Mouse (Mus musculus) thymus, postnatal 0 days (tissue): ENCODE measurements around the gene Ddx39. TPM values are rescaled to one million over a fixed set of nuclear protein-coding genes. Genes with fewer than 3 reads are reported as not detected.
A peak's percentile ranks its signal among the peaks of the same experiment; 100 is the strongest.

Experiments used
- DNase-seq: peaks from one replicate; pipeline ENCODE4 v3.0.0-alpha.2; 2015; ENCODE audit warnings: low spot score
- polyA plus RNA-seq: library from polyadenylated mRNA; unstranded; fragments of >200 nt; fragmentation: Nextera tagmentation; extraction: Ambion mirVana; gene quantifications from 2 replicates; pipeline ENCODE4 v1.2.1, GENCODE M21; 2015

Ddx39 gene
- polyA plus RNA-seq, 1 experiment from 2014 or later: 325 TPM

DNA sequence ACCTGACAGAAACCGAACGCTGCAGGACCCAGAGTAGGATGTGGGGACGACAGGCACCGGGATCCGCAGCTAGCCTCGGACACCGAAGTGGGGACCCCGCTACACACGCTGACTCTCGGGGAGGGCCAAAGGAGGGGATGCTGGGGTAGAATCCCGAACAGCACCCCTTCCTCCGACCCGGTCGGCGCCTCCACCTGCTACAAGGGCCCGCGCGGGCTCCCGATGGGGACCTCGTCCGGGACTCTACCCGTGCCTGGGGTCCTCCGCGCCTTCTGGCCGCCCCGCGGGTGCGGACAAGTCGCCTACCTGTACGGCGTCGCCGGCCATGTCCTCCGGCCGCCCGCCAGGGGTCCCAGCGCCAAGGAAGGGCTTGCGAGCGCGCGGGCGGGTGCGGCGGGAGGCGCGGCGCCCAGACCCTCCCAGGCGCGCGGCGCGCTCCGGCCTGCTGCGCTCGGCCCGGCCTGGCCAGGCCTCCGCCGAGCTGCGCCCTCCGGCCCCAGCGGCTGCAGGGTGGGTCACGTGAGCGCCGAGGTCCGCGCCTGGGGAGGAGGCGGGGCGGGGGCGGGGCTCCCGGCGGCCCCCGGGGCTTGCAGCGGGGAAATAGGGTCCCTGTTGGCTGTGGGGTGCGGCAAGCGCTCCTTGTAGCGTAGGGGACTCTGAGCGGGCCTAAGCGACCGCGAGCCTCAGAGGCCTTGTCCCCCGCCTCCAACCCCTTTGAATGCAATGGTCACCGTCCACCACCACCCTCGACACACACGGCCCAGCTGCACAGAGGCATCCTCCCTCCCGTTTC is 16.1 kb upstream of the Ddx39 start, which contains the start of gene Pkn1:
Gene Pkn1 (minus strand): TSS at position 519 of the 793 bp plus-strand sequence.
- peak; percentile 74 for DNase-seq

DNA sequence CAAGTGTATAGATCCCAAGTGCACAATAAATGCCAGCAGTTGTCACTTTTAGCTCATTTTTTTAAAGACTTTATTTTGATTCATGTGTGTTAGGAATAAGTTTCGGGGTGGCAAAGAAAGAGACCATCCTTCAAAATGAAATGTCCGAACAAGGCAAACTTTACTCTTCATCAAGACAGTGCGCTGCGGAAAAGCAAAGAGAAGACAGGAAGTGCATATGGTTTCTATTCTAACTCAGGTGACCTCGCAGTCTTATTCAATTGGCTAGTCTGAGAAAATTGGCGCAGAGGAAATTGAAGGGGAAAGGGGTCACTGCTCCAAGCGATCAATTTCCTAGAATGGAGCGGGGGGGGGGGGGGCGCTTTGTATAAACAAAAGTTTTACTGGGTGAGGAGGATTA is 15.4 kb upstream of the Ddx39 start:
- peak; percentile 59 for DNase-seq

DNA sequence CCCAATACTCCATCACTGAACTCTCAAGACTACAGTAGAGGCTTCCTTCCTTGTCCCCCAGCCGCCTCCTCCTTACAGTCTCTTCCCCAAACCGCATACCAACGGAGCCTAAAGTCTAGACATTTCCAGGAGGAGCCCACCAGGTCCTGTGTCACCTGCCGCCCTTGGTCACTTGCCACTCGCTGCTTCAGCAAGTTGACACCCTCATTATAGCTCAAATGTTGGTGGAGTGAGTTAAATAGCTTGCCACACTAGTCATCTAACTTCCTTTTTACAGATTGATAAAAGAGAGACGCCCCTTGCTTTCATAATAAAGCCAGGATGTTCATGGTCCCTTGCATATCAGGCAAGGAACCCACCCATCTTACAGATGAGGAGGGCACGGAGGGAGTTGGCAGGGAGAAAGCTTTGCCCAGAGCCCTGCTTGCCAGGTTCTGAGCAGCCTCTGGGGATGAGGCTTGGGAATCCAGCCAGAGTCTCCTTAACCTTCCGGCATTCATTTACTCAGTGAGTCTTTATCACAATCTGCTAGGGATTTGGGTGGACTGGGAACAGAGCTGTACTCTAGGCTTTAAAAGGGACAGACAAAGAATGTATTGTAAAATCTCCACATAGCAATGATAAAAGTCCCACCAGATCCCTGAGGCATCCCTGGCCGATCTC is 14.4 kb upstream of the Ddx39 start:
- no peak for DNase-seq

DNA sequence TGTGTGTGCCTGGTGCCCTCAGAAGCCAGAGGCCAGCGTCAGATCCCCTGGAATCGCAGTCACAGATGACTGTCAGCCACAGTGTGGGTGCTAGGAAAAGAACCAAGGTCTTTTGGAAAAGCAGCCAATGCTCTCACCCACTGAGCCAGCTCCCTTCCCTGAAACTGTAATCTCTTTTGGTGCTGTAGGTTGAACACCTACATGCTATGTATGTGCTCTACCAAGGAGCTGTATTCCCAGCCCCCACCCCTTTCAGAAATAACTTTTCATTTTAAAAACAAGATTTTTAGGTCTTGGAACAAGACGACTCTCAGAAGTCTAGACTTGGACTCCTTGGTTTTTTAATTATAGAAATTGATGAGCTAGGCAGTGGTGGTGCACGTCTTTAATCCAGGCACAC is 11.6 kb upstream of the Ddx39 start:
- DNase-seq: no peak

DNA sequence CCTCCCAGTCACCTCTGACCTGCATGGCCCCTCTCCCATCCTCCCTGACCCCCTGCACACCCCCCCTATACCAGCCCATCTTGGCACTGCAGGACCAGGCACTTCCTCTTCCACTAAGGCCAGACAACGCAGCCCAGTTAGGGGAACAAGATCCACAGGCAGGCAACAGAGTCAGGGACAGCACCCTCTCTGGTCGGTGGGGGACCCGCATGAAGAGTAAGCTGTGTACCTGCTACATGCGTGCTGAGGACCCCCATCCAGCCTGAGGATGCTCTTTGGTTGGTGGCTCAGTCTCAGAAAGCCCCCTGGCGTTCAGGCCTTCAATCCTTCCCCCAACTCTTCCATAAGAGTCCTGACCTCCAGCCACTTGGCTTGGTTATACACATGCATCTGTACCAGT is 8.6 kb upstream of the Ddx39 start:
- DNase-seq: no peak

DNA sequence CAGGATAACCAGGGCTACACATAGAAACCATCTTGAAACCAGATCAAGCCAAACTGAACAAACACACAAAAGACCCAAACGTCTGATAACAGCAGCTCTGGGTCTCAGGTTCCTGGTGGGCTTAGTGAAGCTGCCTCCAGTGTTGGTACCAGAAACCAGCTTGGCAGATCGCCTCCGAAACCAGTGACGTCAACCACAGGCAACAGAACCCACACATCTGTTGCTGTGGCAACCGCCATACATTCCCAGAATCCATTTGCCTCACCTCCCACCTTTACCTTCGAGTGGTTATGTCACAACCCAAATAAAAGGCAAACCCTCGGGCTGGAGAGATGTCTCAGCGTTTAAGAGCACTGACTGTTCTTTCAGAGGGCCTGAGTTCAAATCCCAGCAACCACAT is 7.4 kb upstream of the Ddx39 start:
- DNase-seq: no peak

DNA sequence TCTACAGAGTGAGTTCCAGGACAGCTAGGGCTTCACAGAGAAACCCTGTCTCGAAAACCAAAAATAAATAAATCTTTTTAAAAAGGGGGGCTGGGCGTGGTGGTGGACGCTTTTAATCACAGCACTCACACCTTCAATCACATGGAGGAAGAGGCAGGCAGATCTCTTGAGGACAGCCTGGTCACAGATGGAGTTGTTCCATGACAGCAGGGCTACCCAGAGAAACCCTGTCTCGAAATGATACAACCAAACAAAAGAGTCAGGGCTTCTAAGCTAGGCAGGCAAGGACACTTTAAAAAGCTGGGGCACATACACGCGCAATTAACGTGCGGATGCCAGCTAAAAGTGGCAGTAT is 324 bp upstream of the Ddx39 start:
- no peak for DNase-seq

DNA sequence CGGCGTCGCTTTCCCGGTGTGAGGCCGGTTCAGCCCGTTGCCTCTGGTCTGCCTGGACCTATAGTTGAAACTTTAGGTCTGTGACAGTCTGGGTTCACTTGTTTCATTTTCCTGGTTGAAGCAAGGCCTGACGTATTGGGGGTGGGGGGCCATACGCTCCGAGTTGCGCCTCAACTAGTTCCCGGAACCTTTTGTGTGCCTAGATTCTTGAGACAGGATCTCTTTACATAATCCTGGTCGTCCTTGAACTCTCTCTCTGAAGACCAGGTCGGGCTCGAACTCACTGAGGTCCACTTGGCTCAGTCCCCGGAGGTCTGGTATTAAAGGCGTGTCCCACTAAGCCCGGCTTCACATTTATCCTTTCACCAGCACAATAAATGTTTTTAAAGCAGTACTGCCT is 794 bp downstream of the Ddx39 start:
- no peak for DNase-seq

DNA sequence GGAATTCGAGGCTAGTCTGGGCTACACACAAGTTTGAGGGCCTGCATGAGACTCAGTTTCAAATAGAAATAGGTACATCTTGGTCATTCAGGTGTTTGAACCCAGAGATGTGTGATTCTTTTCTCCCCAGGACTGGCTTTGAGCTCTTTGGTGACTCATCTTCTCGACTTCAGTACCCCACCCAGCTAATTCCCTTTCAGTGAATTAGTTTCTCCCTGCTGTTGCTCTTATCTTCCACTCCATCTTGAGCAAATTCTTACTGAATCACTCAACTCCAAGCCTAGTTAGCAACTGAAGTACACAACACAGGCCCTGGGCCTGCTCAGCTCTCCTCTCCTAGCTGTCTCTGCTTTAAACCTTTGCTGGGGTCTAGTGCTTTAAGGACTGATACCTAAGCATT is 1.6 kb downstream of the Ddx39 start:
- no peak for DNase-seq

DNA sequence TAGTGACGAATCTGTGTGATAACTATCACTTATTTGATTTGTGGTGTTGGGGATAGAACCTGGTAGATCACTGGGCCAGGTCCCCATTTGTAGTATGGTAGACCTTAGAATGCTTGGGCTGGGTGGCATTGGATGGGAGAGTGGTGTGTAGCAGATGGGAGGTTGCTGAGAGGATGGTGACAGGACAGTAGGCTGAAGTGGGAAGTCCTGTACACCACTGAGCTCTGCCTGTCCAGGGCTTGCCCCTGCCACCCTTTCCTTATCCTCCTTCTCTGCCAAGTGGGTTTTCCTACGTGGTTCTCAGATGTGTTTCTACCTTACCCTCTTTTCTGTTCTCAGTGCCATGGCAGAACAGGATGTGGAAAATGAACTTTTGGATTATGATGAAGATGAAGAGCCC is 4.1 kb downstream of the Ddx39 start:
- no peak for DNase-seq

DNA sequence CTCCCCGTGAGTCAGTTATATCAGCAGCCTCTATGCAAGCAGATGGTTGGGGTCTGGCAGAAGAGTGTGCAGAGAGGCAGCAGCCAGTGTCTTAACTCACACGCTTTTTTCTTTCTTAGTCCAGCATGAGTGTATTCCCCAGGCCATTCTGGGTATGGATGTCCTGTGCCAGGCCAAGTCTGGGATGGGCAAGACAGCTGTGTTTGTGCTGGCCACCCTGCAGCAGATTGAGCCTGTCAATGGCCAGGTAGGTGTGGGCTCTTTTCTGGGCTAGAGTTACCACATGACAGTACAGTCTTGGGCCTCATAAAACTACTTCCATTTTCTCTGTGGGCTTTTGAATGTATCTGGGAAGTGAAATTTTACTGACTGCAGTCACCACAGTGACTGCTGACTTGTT is 4.7 kb downstream of the Ddx39 start:
- no peak for DNase-seq

DNA sequence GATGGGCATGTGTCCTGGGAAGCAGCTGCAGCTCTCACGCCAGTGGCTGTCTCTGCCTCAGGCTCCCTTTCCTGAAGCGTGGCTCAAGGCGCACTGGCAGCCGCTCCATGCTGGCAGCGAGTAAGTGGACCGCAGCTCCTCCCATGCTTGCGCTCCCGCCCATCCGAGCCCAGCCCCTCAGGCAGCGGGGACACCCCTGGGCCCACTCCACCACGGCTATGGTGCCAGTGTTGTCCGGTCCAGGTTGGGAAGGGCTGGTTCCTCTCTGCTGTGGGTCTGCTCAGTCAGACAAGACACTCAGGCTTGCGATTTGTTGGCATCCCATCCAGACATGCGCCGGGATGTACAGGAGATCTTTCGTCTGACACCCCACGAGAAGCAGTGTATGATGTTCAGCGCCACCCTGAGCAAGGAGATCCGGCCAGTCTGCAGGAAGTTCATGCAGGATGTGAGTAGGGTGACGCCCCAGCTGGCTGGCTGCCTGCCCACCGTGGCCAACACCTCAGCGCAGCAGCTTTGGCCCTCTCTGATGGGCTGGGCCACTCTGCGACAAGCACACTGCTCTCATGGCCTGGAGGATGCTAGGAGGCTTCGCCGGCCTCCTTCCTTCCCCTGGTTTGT is 6.5 kb downstream of the Ddx39 start:
- no peak for DNase-seq

DNA sequence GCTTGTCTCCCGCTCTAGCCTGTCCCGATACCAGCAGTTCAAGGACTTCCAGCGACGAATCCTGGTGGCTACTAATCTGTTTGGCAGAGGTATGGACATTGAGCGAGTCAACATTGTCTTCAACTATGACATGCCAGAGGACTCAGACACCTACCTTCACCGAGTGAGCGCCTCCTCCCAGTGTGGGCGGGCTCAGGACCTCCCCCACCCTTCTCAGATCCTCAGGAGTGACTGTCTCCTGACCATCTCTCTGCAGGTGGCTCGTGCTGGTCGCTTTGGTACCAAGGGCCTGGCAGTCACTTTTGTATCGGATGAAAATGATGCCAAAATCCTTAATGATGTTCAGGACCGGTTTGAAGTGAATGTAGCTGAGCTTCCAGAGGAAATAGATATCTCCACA is 7.7 kb downstream of the Ddx39 start:
- no peak for DNase-seq

DNA sequence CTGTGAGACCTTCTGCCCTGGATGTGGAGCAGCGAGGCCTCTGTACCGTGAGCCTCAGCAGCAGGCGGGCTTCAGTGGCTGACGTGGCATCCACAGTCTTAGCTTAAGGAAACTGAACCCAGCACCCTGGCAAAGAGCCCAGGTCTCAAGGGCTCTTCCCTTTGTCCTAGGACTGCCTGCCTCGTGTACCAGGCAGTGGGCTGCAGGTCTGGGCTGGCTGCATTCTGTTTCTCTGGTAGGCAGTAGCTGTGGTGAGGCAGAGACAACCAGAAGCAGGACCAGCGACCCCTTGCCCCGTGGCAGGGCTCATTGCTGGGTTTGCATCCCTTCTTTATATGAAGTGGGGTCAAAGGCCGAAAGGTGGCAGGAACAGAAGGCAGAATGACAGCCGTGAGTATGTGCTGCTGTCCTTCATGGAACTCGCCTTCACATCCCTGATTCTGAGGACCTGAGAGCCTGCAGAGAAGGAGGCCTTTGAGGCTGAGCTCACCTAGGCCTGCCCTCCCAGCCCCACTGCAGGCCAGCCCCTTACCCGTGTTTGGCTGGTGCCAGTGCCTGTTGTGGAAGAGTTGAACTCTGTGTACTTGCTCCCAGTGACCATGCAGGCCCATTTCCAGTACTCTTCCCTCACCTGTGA is 8.6 kb downstream of the Ddx39 start:
- DNase-seq: no peak

DNA sequence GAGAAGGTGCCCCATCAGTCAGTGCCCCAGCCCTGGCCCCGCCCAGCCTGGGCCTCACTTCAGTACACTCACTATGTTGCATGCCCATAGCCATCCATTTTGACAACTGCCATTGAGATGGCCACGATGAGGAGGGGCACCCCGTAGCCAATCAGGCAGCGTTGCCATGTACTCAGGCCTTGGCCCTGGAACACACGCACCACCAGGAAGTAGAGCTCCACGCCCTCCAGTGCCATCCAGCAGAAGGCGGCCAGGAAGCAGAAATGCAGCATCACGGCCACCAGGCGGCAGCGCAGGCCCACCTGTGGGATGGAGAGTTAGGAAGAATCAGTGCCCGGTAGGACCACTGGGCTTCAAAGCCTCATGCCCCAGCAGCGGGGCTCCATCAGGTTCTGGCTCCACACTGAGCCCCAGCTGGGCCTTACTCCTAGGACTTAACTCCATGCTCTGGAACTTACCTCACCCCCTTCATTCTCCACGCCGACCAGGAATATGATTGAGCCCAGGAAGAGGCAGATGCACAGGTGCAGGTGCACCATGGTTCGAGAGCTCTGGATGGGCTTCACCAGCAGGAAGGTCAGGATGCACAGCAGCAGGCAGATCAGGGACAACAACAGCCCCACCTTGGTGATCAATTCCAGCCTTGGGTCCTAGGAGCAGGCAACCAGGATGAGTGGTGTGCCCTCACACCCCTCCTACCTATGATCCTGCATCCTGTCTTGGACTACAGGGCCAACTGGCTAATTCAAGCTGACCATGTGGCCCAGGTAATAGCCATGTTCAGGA is 9.9 kb downstream of the Ddx39 start:
- DNase-seq: peak; percentile 75

DNA sequence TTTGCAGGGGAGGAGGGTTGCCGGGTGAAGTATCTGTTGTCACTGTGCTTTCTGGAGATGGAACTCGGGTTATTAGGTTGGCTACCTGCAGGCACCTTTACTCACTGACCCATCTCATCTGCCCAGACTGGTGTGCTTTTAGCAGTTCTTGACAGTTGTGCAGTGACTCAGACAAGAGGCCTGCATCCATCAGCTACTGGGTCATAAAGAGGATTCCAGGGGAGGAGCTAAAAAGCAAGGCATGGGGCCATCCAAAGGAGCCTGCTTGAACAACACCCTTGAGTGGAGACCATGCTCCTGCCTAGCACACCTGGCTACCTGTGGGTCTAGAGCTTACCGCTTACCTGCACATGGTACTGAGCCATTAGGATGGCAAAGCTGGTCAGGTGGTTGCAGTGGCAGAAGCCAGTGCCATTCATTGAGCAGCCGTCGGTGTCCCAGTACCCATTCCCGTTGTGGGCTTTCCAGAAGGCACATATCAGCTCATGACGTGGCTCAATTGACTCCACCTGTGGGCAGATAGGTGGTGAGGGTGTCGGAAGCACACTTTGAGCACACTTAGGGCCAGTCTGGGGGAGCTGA is 10.6 kb downstream of the Ddx39 start:
- no peak for DNase-seq

DNA sequence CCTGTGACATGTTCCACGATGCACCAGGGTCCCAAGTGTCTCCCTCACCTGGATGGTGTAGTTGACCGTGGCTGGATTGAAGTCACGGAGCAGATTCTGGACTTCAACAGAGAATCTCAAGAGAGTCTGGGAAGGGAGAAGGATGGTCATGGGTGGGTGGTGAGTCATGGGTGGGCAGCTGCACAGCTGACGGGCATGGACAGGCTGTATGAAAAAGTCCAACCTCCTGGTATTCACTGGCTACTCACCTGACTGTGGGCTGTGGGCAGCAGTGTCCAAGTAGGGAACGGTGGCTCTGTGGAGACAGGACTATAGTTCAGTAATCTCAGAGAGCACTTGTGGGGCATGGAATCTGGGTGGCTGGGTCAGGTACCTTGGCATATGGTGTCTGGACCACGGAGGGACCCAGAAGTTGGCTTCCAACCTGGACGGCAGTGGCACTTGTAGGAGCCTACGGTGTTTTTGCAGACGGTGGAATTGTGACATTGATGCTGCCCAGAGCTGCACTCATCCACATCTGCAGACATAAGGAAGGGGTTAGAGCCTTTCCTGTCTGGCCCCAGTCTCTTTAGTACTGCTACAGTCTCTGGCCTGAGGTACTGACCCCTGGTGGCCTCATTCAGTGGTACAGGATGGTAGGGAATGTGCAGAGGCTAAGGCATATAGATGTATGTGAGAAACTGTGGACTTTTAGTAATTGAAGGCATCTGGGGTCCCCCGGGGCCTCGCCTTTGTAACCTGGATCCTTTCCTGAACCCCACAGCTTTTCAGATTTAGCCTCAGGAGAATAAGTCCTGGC is 14.2 kb downstream of the Ddx39 start:
- peak; percentile 49 for DNase-seq

DNA sequence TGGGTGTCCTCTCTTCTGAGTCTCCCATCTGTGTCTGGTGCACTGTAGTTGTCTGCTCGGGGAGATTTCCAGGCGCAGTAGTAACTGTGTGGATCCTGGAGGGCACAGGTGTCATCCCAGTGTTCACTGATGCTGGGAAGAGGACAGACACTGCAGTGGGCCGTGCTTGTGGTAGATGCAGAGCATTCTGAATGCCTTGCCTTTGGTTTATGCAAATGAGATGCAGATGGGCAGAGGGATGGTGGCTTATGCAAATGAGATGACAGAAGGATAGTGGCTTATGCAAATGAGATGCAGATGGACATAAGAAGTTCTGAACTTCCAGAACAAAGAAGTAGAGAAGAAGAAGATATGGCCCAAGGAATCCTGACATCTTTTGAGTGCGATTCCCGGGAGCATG is 16.9 kb downstream of the Ddx39 start:
- no peak for DNase-seq

DNA sequence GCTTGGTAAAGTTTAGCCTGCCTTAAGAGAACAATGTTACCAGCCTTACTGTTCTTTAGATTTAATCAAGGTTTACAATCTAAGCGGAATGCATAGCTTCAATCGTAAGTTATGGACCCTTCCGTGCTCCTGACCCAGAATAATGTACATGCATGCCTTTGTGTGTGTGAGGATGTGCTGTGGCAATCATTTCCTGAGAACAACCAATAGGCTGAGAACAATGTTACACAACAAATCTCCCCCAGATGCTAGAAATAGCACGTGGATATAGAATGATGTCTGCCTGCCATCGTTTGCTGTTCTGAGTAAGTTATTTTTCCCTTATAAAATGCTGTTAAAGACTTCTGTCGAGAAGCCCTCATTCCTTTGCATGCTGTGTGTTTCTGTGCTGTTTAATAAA is 17.9 kb downstream of the Ddx39 start:
- DNase-seq: no peak

DNA sequence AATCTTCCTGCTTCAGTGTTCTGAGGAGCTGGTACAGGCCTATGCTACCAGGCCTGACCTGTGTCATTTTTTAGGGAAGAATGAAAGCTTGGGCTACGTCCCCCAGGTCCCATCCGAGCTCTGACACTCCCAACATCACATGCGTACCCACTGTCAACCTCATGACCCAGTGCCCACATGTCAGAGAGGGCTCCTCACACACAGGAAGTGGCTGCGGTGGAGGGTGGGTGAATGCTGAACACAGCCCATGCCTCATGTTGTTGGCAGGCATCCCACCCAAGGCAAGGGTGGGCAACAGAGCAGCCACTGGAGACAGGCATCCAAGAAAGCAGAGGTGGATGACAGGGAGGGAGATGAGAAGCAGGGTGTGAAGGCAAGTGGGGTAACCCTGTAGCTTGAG is 21.7 kb downstream of the Ddx39 start:
- DNase-seq: peak; percentile 91
